ENCODE assay signal across 26 mouse cellular contexts in genomic region chr10:33945390-33945789, GRCm38 (mm10). TPM values are rescaled to one million over a fixed set of nuclear protein-coding genes. Genes with fewer than 3 reads are reported as not detected.
A peak's percentile ranks its signal among the peaks of the same experiment; 100 is the strongest.
DNase-seq lines count a peak whose midpoint lies in the region; ATAC-seq and TF ChIP-seq lines count a peak whose summit lies in the region.
"Had no signal": no experiment of that assay in that cellular context is flagged by ENCODE, and none has a peak within 500 bp of the region (broad histone marks: within the 10 kb centered on the region; RNA-seq: fewer than 3 reads in every experiment).

No protein-coding gene starts in this region.

- no peak overlapping the region for H3K9ac ChIP-seq in liver, postnatal 0 days (replicated peaks)
- H3K9ac ChIP-seq: embryonic facial prominence, embryonic 12.5 days; embryonic facial prominence, embryonic 15.5 days; forebrain, postnatal 0 days; heart, embryonic 13.5 days; hindbrain, embryonic 14.5 days had no signal

- 65% methylated on average over 3 of the region's 3 CpGs for WGBS in liver, postnatal 0 days (ENCODE audit: insufficient replicate concordance)

- no peak overlapping the region for H3K4me2 ChIP-seq in liver, postnatal 0 days (ENCODE audit: low read depth, low read length)
- H3K4me2 ChIP-seq: embryonic facial prominence, embryonic 12.5 days; embryonic facial prominence, embryonic 15.5 days; heart, embryonic 13.5 days; hindbrain, embryonic 14.5 days had no signal

- H3K4me1 ChIP-seq in liver, postnatal 0 days (ENCODE audit: insufficient read depth): peaks cover 4% of the 10 kb centered on the region; the same call in 1 of the 2 replicates
- H3K4me1 ChIP-seq: heart, embryonic 10.5 days had no signal

- TF ChIP-seq CTCF in liver, postnatal 0 days (IDR thresholded peaks at IDR 0.05; ENCODE audit: low read depth): no peak

- DNase-seq in kidney, adult 11 months: peak; percentile 5
- DNase-seq in kidney, postnatal 4 days: no peak
- peak; percentile 19 to 24 for DNase-seq in kidney, postnatal 36 days
- DNase-seq in kidney, adult 18-20 months: no peak
- DNase-seq in liver, postnatal 0 days: no peak
- no peak for DNase-seq in liver
- DNase-seq: adrenal gland, adult 2 months; adrenal gland, postnatal 14 days; cerebellum, adult 11 months; cerebellum, adult 2 months; cerebellum, adult 9-11 months; cerebellum, postnatal 25 days; forebrain, postnatal 0 days; gastrocnemius, postnatal 10 days; gastrocnemius, postnatal 36 days; heart, adult 2 months; heart, postnatal 14 days; heart, postnatal 4 days had no signal

- H3K27ac ChIP-seq in liver, postnatal 0 days (ENCODE audit: low read depth): no peak overlapping the region
- H3K27ac ChIP-seq: embryonic facial prominence, embryonic 12.5 days; embryonic facial prominence, embryonic 15.5 days; heart, adult 2 months; heart, embryonic 10.5 days; heart, embryonic 13.5 days; hindbrain, embryonic 14.5 days had no signal

- H3K27me3 ChIP-seq in liver, postnatal 0 days (ENCODE audit: insufficient read depth, low read length): no peaks in the 10 kb centered on the region
- H3K27me3 ChIP-seq: embryonic facial prominence, embryonic 12.5 days; embryonic facial prominence, embryonic 15.5 days; heart, embryonic 13.5 days had no signal

- no peak for TF ChIP-seq EP300 in liver, postnatal 0 days (IDR thresholded peaks at IDR 0.05; ENCODE audit: low read depth)

- H3K4me3 ChIP-seq in liver, postnatal 0 days (ENCODE audit: low read depth, low read length): no peak overlapping the region
- H3K4me3 ChIP-seq: embryonic facial prominence, embryonic 12.5 days; embryonic facial prominence, embryonic 15.5 days; heart, adult 2 months; heart, embryonic 10.5 days; heart, embryonic 13.5 days had no signal

- H3K36me3 ChIP-seq in liver, postnatal 0 days (replicated peaks; ENCODE audit: insufficient read depth, low read length): peaks cover 51% of the 10 kb centered on the region

- no peaks in the 10 kb centered on the region for H3K9me3 ChIP-seq in liver, postnatal 0 days (ENCODE audit: low read length)
- H3K9me3 ChIP-seq: embryonic facial prominence, embryonic 12.5 days; embryonic facial prominence, embryonic 15.5 days; heart, embryonic 10.5 days; heart, embryonic 13.5 days had no signal

- peak; percentile 77 for ATAC-seq in liver, postnatal 0 days
- ATAC-seq: CD4-positive, CD25-positive, alpha-beta regulatory T cell, adult 4 months; forebrain, embryonic 14.5 days; forebrain, postnatal 0 days had no signal

RNA-seq across cellular contexts. Expression of gene Zup1, which starts 5.7 kb away (rescaled TPM):
- 7.0 and 7.1 TPM in 2 replicates for polyA plus RNA-seq in liver, postnatal 0 days (2015; fragmentation: Nextera tagmentation; extraction: Ambion mirVana)

RNA-seq across cellular contexts. Expression of gene Rsph4a, which starts 40.5 kb away (rescaled TPM):
- polyA plus RNA-seq in liver, postnatal 0 days (2015; fragmentation: Nextera tagmentation; extraction: Ambion mirVana): 0.06 and 0.07 TPM in 2 replicates
- polyA plus RNA-seq: C2C12; embryonic facial prominence, embryonic 12.5 days; heart, embryonic 10.5 days; heart, embryonic 13.5 days had no signal

Comparison
In these comparisons a context has a peak if more than half of its experiments do, and no peak if none do; other contexts are left out.
1. DNase-seq: peak in kidney, adult 11 months (single experiment) and kidney, postnatal 36 days (2 of 2); none in kidney, postnatal 4 days (0 of 2), kidney, adult 18-20 months (single experiment), liver, postnatal 0 days (single experiment) and liver (single experiment).